15 mouse cellular contexts compared by ENCODE assay signal in genomic region chr3:53611106-53611505, GRCm38 (mm10). TPM values are rescaled to one million over a fixed set of nuclear protein-coding genes. Genes with fewer than 3 reads are reported as not detected.
"Had no signal": no experiment of that assay in that cellular context is flagged by ENCODE, and none has a peak within 500 bp of the region (broad histone marks: within the 10 kb centered on the region; RNA-seq: fewer than 3 reads in every experiment).

No protein-coding gene starts in this region.

- H3K9ac ChIP-seq: liver, embryonic 15.5 days; midbrain, embryonic 13.5 days; stomach, embryonic 15.5 days had no signal

- H3K4me3 ChIP-seq: layer of hippocampus, adult 2 months; limb, embryonic 10.5 days; liver, embryonic 15.5 days; midbrain, embryonic 13.5 days; stomach, embryonic 15.5 days had no signal

- H3K4me2 ChIP-seq: liver, embryonic 11.5 days; liver, embryonic 15.5 days; midbrain, embryonic 13.5 days; stomach, embryonic 15.5 days had no signal

- H3K36me3 ChIP-seq: limb, embryonic 10.5 days; liver, embryonic 15.5 days; midbrain, embryonic 13.5 days; stomach, embryonic 15.5 days had no signal

- ATAC-seq: lung, postnatal 0 days; midbrain, embryonic 13.5 days had no signal

- H3K27ac ChIP-seq: layer of hippocampus, adult 2 months; limb, embryonic 10.5 days; liver, embryonic 15.5 days; midbrain, embryonic 13.5 days; stomach, embryonic 15.5 days had no signal

- H3K27me3 ChIP-seq: liver, embryonic 15.5 days; midbrain, embryonic 13.5 days; stomach, embryonic 15.5 days had no signal

- H3K4me1 ChIP-seq: limb, embryonic 10.5 days; liver, embryonic 15.5 days; midbrain, embryonic 13.5 days; stomach, embryonic 15.5 days had no signal

- DNase-seq: kidney, postnatal 4 days; lung, adult 2 months; lung, postnatal 36 days; right cerebral cortex, adult 18-20 months; right cerebral cortex, postnatal 25 days; spleen, adult 18-20 months; thymus, postnatal 36 days had no signal

- H3K9me3 ChIP-seq: limb, embryonic 10.5 days; liver, embryonic 15.5 days; midbrain, embryonic 13.5 days; stomach, embryonic 15.5 days had no signal

RNA-seq across cellular contexts. Expression of gene Frem2, which starts 46.0 kb away (rescaled TPM):
- total RNA-seq: megakaryocyte progenitor cell, adult 5-6 weeks had no signal
